Mouse (Mus musculus) lung, adult 2 months (tissue): ENCODE data around the gene Tep1.
"Not testable (repeated sequence)": the region's sequence is repeated elsewhere in the genome, so short reads cannot be mapped to it uniquely, and the experiment has no call there.

Experiments used
- CTCF ChIP-seq: fragments of 200-500 bp; IDR thresholded peaks from 2 replicates; pipeline ENCODE4 v1.5.1; 2011; ENCODE audit warnings: mild to moderate bottlenecking, low read length, control low read depth; ENCODE audit not compliant: insufficient read depth
- POLR2A ChIP-seq: fragments of 200-500 bp; IDR thresholded peaks from 2 replicates; pipeline ENCODE4 v1.6.1; 2011; ENCODE audit warnings: low read depth, mild to moderate bottlenecking, control low read depth, low read length, borderline replicate concordance; ENCODE audit errors: extremely low read depth

- not testable (repeated sequence) for TF ChIP-seq POLR2A, CTCF
Observed at GRCm38 (mm10) chr14:50897992-50898391, 27.6 kb upstream of the Tep1 start.
